Mouse (Mus musculus): ENCODE measurements around the gene Birc3.

Birc3 gene

DNA sequence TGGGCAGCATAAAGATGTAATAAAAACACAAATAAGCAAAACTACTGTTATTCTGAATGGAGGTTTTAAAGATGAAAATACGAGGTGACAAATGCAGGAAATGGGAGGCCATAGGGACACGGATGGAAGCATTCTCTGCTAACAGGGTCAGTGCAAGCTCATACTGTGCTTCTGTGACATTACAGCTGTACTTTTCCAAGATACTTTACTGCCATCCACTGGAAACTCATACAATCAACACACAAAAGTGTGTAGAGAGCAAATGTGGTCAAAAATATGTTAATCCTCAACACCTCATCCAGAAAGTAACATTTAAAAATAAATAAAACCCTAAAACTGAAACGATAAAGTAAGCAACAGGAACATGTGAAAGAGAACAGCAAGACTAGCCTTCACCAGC lies 50.2 kb downstream of the Birc3 start:
- WGBS: 66% methylated on average over 3 of the region's 3 CpGs

DNA sequence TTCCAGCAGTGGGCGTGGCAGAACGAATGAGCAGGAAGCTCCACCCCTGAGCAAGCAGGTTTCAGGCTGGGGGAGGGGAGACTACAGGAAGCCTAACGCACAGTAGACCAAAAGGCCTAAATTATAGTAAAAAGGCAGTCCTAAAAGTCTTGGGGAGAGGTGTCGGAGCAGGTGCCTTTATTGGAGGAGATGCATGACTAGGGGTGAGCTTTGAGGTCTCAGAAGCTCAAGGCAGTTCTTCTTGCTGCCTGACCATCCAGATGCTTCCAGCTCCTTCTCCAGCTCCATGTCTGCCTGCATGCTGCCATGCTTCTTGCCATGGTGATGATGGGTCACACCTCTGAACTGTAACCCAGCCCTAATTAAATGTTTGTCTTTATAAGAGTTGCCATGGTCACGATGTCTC lies 67.9 kb downstream of the Birc3 start:
- 66% methylated on average over 5 of the region's 5 CpGs for WGBS
